Mouse (Mus musculus) liver (tissue): Measurements from ENCODE around the gene Tmem74b.

ENCODE experiments used
- DNase-seq: peaks from one replicate; pipeline ENCODE4 v3.0.0-alpha.2; 2020; ENCODE audit warnings: mixed read lengths

Tmem74b gene

DNA sequence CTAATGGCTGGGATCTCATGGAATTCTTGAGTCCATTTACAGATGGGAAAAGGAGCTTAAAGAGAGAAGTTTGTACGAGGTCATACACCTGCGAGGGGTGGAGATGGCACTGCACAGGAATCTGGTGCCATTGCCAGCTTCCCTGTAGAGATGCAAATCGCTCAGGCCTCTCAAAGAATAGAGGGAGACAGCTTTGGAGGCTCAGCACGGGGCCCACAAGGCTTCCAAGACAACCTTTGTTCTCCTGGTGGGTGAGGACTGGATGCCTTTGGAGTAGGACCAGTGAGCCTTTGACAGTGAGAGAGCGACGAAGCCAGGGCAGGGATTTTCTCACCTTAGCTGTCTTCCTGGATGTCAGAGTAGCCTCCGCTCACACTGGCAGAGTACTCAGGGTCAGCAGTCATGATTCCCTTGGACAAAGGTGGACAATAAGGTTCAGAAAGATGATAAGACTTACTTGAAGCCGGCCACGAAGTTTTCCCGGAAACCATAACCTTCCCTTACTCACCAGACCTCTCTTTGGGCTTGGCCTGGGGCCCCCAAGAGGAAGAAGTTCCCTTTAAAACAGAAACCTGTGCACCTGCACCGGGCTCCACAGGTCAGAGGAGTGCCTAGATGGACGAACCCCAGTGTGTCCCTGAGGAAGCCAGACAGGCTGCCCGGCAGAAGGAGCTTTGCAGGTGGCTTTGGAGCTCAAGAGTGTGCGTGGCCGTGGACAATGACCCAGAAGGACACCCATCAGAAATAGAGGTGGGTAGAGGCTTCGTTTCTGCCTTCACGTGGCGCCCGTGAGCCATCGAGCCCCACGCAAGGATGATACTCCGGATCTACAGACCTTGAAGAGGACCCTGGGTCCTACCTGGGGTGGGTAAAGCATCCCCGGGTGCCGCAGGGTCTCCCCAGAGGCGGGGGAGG is at the start of gene Tmem74b:
Gene Tmem74b, plus strand, starts transcription at position 778 of the 915 bp plus-strand sequence.
- DNase-seq = no peak

DNA sequence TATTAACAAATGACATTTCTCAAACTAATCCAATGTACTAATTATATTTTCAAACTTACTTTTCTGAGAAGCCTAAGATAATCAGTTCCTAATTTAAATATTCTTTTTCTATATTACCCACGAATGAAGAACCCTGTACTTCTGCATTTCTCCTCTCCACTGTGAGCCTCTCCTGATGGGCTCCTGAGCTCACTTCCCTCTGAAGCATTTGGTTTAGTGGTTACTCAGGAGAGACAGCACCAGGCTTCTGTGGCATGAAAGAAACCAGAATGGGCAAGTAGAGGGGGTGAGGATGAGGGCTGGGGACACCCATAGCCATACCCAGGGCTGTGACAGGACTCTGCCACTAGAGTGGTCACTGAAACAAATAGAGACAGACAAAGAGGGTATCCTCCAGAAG is 49.8 kb upstream of the Tmem74b start:
- DNase-seq = no peak

DNA sequence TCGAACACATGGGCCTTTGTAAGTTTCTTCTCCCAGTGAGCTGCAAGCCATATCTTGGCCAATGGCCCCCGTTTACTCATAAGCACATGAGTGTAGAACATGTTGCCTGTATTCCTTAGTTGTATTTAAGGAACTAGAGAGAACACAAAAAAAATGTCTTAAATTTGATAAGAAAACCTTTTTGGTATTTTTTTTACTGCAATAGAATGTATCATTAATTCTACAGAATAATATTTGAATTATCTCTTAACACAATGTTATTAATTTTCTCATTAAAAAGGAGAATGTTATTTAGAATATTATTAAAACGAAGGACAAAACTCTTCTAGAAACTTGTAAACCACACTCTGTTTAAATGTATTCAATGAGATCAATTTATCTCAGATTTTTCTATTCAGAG is 33.4 kb upstream of the Tmem74b start, which contains the start of gene Rad21l:
Gene Rad21l, minus strand, starts transcription at position 101 of the 400 bp plus-strand sequence.
- DNase-seq = no peak

DNA sequence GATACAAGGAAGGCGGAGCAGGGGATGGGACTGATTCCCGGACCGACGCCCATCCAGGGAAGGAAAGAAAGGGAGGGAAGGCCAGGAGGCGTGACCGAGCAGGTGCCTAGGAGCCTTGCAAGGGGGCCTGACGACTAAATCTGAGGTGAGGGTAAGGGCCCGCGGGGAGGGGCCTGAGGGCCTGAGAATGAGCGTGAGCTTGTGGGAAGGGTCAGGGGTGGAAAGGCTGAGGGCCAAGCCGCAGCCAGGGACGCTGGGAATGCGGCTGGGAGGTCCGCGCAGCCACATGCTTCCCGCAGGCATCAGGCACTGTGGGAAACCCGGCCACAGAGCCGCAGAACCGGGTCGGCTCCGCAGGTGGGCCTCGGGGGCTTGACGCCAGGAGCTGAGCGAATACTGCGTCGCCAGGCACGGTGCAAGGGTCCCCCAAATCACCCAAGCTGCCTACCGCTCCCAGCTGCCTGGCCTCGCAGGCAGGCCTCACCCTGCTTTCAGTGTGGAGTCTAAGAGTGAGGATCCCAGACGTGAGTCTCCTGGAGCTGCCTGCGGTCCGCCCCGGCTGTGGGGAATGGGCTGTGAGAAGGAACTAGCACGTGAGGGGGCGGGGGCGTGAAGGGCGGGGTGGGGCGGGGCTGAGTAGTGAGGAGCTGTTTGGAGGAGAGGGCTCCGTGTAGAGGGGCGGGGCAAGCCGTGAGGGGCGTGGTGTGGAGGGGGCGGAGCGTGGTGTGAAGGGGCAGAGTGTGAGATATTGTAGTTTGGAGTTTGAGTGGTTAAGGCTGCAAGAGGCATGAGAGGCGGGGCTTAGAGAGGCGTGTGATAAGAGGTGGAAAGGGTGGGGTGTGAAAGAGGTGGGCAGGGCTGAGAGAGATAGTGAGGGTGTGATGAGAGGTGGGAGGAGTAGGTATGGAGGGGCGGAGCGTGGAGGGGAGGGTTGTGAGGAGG is 31.5 kb upstream of the Tmem74b start:
- peak; percentile 15 for DNase-seq

DNA sequence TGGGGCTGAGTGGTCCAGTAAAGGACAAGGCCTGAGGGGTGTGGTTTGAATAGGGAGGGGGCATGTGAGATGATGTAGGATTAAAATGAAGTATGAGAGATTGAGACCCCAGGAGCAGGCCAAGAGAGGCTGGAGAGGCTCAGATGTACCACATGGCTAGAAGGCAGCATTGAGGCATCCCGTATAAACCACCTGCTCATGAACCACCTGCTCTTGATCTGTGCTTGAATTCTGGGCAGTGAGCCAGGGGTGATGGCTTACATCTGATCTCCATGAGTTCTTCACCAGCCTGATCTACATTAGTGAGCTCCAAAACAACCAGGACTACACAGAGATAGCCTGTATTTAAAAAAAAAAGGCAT is 30.9 kb upstream of the Tmem74b start:
- no peak for DNase-seq

DNA sequence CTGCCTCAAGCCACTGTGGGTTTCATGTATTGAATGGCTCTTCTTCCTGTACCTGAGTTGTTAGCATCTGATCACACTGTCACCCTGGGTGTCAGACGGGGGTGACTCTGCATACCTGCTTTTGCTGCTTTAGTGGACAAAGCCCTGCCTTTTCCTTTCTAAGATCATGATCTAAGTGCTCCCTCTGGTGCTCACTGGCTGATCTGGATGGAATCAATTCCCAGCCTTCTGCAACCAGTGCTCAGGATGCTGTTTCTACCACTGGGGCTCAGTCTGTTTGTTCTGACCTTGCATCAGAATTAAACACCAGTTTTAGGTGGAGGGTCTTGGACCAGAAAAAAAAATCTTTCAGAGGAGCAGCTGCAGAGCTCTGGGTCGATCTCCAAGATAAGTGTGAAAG is 25.6 kb upstream of the Tmem74b start:
- DNase-seq = no peak

DNA sequence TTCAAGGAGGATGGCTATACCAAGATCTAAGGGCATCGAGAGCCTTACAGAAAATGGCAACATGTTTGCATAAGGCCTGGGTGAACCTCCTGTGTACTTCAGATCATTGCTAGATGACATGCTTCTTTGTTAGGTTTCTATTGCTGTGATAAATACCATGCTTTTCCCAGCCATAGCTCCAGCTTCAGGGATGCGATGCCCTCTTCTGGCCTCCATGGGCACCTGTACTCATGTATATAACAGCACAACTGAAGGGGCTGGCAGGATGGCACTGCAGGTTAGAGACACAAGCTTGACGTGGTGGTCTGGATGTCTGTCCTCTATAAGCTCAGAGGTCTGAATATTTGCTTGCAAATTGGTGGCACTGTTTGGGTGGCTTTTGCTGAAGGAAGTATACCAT is 19.5 kb upstream of the Tmem74b start:
- DNase-seq = no peak

DNA sequence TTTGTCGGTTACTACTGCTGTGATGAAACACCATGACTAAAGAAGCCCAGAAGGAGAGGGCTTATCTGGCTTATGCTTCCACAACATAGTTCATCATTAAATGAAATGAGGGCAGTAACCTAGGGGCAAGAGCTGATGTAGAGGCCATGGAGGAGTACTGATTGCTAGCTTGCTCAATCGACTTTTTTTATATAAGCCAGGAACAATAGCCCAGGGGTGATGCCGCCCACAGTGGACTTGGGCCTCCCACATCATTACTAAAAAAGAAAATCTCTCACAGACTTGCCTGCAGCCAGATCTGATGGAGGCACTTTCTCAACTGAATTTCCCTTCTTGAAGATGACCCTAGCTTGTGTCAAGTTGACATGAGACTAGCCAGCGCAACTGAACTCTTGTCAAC is 18.8 kb upstream of the Tmem74b start:
- DNase-seq = no peak

DNA sequence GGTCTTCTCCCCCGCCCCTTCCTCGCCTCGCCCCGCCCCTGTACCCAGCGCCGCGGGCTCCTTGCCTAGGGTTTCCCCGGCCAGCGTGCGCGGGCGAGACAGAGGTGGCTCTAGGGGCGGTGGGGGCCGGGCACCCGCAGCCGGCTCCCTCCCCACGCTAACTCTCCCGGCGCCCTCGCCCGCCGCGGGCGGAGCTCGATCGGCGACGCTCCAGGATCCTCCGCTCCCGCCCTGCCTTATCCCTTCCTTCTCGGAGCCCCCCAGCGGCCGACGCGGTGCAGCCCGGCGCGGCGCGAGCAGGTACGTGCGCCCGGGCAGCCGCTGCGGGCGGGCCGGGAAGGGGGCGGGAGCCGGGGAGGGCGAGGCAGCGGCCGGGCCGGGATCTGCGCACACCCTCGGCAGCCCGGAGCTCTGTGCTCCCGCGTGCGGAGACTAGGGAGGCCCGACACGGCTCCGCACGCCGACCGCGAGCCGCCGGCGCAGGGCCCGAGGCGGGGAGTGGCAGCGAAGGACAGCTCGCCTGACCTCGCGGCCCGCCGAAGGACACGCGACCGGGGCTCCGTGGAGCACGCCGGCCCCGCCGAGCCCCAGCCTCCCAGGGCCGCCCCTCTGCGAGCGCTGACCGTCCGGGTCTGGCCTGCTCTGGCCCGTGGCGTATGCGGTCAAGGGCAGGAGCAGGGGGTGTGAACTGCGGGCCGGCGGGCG is 490 bp downstream of the Tmem74b start:
- peak; percentile 22 for DNase-seq

DNA sequence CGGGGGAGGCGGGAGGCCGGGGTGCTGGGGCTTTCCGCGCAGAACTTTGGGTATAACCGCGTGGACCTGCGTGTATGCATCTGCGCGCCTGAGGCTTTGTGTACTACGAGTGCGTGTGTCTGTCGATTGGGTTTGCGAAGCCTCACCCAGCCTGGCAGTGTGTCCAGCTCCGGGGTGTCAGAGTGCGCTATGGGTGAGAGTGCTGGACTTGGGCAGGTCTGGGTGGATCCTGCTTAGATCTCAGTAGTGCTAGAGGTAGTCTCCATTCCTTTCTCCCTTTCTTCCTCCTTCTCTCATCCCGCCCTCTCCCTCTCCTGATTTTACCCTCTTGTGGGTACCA is 1.0 kb downstream of the Tmem74b start:
- DNase-seq = no peak

DNA sequence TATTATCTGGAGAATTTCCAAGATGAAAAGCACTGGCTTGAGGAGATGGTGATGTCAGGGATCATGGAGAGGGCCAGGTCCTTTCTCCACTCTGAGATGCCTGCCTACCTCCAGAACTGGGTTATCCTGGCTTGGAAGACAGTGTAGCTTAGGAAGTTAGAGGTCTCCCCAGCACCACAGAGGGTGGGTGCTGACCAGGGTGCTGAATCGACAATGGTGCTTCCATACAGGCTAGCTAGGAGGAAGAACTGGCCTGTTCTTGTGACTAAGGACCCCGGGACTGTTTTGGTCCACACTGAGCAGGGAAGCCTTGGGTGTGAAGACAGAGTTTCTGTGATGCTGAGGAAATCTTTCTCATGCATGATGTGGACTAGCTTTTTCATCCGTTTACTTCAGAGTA is 10.8 kb downstream of the Tmem74b start:
- DNase-seq = peak; percentile 44

DNA sequence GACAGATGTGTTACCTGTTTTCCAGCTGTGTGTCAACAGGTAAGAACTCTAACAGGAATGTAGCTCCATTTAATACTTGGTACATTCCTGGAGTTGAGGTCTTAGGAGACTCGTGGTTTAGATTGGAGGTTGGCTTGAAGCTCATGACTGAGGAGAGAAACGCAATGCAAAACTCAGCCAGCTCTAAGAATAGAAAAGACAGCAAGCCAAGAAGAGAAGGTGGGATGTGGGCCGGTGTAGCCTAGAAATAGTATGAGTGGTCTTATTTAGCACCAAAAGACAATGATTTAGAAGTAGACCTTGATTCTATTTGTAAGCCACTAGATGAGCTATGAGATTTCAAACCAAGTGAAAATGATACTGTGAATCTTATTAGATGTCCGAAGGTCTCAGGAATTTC is 13.7 kb downstream of the Tmem74b start:
- no peak for DNase-seq

DNA sequence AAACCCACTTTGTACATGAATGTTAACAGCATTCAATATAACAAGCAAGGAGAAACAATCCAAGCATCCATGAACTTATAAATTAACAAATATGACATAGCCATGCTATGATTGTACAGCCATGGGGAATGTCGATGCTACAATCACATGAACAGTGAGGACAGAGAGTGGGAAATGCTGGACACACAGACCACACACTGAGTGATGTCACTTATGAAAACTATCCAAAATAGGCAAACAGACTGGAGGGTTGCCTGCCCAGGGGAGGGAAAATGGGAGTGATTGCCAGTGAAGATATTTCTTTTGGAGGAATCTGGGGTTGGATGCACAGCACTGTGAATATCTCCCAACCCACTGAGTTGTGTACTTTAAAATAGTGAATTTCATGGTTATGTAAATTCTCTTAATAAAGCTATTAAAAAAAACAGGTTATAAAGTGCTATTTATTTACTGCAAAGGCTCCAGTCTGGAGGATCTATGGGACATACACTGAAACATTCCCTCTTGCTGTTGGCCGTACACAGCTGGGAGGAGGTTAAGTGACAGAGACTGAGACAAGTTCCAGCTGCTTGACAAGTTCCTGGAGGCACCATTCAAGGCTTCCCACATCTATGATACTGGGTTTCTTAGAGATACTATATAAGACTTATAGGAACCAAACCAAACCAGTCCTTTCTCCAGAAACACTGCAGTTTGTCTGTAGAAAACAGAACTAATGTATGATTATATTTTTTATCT is 14.7 kb downstream of the Tmem74b start:
- no peak for DNase-seq

DNA sequence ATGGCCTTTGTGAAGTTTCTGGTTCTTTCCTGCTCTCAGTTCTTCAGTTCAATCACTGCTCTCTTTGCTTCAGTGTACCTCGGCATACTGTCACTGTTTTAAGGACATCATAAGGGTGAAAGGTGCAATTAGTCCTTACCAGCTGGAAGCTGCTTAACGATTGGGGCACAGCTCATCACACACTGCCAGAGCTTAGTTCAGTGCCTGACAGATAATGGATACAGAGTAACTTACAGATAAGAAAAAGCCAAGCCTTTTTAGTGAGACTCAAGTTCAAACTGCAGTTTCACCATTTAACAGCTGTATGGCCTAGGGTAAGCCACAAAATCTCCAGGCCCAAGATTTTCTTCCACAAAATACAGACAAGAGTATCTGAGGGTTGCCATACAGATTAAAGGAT is 22.3 kb downstream of the Tmem74b start:
- no peak for DNase-seq

DNA sequence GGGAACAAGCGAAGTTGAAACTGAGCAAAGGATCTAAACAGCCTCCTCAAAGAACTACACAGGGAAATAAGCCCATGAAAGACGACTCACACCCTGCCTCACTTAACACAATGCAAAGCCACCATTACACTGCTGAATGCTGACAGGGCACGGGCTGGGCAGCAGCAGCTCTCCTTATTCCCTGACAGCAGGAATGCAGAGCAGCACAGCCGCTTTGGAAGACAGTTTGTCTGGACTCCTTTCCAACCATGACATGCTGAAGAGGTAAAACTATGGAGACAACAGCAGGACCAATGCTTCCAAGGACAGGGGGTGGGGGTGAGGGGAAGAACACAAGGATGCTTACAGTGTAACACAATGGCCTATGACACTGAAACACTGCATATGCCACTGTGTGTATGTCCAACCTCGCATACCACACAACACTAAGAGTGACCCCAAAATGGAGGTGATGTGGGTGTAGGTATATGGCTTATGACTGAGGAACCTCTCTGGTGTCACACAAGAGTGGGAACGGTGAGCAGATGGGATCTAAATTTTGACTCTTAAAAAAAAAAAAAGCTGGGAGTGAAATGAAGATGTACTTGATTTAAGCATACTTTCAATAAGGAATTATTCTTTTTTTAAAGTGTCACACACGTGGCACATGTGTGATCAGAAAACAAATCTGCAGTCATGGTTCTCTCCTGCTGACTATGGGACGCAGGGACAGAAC is 31.5 kb downstream of the Tmem74b start:
- no peak for DNase-seq

DNA sequence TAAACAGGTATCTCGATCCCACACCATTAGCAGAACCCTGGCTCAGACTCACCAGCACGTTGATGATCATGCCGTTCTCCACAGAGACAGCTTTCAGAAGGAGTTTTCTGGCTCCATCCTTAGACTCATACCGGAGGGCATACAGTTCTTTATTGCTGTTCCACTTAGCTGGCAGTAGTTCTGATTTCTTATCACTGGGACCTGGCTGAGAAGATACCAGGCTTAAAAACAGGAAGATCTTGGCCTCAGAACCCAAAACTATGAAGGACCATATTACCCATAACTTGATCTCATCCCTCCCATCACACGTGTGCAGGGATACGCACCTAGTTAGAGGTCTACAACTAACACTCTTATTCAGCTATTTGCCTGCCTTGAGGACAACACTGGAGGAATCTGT is 33.6 kb downstream of the Tmem74b start:
- no peak for DNase-seq

DNA sequence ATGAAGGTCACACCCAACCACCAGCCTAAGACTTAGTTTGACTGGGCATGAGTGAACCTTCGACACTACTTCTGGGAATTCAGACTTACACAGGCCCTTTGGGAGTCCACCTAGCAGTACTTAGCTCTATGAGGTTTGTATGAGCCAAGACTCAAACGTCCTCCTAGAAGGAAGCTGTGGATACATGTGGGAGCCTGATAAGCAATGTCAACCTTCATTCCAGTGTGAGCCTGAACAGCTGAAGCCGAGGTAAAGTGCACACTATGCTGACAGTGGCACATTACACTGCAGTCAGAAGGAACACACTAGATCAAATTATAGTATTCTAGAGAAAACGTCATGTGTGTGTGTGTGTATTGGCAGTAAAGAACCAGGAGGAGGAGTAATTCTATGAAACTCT is 36.7 kb downstream of the Tmem74b start:
- no peak for DNase-seq

DNA sequence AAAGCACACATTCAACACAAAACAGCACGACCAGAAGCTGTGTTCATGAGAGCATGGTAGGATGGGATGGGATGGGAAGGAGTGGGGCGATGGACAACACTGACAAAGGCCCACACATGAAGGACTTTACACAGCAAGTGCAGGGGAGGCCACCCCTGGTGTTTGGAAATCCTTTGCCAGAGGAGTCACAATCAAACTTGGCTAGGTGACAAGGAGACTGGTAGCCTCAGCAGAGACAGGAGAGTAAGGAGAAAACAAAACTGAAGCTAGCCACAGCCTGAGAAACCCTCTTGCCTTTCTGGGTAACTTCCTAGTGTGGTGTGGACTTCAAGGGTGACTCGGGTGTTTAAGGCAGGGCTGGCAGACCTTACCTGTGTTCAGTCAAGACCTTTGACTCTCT is 37.3 kb downstream of the Tmem74b start:
- no peak for DNase-seq

DNA sequence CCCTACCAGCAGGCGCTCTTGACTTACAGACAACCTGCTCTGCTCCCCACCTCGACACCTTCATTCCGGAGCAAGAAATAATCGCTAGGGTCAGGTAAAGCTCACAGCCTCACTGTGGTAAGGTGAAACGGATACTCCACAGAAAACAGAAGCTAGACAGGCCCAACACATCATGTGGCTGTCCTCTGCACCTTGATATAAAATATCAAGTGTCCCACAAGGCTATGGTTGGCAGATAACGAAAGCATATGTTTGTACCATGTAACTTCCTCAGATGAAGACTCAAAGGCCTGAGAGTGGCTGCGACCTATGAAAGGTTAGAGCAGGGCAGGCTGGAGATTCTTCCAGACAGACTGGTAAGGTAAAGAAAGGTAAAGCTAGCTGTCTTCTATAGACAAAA is 37.7 kb downstream of the Tmem74b start:
- DNase-seq = peak; percentile 11

DNA sequence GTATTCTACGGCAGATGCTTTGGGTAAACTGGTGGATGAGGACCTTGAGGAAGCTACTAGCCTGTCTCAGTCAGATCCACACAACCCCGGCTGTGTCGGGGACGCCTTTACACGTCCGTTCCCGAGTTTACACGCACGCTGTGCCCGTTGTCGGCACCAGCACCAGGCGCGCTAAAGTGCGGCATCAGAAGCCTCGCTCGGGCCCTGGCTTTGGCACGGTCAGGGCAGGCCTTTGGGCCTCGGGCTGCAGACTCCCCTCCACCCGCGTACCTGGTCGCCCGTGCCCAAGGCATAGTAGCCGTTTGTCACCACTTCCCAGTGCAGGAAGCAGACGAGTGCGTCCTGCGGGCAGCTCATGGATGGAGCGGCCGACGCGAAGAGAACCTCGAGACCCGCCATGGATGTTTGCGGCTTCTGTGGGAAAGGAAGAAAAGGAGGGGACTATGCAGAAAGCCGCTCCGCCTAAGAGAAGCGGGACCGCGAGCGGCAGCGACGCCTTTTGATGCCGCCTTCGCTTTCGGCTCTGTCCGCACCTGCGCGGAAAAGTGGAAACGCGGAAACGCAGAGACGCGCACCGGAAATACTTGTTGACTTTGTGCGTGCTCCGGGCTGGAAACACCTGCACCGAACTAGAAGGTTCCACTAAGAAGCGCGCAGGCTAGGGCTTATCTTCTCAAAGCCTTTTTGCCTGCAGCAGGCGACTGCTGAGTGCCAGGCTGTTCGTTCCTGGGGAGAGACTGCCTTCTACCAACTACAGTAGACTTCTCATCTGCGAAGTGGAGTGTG is 39.1 kb downstream of the Tmem74b start:
- peak; percentile 90 for DNase-seq

DNA sequence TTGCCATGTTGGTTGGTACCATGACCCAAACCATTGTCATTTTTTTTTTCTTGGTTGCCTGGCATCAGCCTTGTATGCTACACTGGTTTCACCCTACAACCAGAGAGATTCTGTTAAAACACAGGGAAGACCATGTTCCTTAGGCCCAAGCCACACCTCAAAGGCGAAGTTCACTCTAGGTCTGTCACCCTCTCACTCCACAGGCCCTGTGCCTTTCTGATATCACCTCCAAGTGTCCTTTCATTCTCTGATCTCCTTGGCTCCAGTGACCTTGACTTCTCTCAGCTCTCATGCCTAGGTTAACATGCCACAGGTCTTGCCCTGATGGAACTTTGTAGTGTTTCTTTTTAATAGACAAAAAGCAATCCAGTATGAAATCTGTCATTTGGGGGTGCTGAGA is 40.3 kb downstream of the Tmem74b start:
- peak; percentile 44 for DNase-seq
